1 mouse cellular context compared by ENCODE assay signal in the genomic region with DNA sequence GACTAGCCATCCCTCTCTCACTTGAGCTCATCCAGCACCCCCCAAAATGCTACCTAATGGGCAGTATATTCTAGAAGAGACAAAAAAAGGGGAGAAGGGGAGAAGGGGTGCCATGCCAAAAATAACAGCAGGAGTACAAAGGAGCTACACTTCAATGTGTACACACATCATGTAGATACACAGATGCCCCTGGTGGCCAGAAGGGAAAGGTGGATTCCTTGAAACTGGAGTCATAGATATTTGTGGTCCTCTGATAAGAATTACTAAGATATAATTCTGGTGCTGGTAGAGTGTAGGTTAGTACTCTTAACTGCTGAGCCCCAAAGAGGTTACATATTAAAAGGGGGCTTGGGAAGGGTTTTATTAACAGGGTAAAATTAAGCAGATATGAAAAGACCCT.
TF ChIP-seq lines count a peak whose summit lies in the region.

No protein-coding gene starts in this region.

TF ChIP-seq in MEL, 35 proteins besides CTCF, POLR2A, EP300 and RAD21 (continued from another document):
- TF ChIP-seq MEF2A (IDR thresholded peaks at IDR 0.05; ENCODE audit: extremely low read depth, insufficient replicate concordance, low read depth, low read length, poor library complexity, severe bottlenecking): no peak
- TF ChIP-seq BHLHE40 (IDR thresholded peaks at IDR 0.05; ENCODE audit: borderline replicate concordance, low read depth, low read length): no peak
- no peak for TF ChIP-seq MAZ (IDR thresholded peaks at IDR 0.05; ENCODE audit: low read depth, low read length)
- no peak for TF ChIP-seq CHD1 (IDR thresholded peaks at IDR 0.05; ENCODE audit: low read depth, low read length)
- TF ChIP-seq MYB (IDR thresholded peaks at IDR 0.05; ENCODE audit: low read depth, low read length): no peak
- no peak for TF ChIP-seq RCOR1 (IDR thresholded peaks at IDR 0.05; ENCODE audit: low read depth, low read length)
- TF ChIP-seq MAFK (IDR thresholded peaks at IDR 0.05; ENCODE audit: borderline replicate concordance, low read depth, low read length): no peak
- no peak for TF ChIP-seq POLR2AphosphoS5 (IDR thresholded peaks at IDR 0.05; ENCODE audit: borderline replicate concordance, low read depth, low read length)
- TF ChIP-seq ZNF384 (IDR thresholded peaks at IDR 0.05; ENCODE audit: low read depth, low read length): no peak
TF ChIP-seq in MEL: peak in this region for 0.
